Mouse (Mus musculus) heart, postnatal 0 days (tissue): Measurements from ENCODE around the gene Afap1. TPM values are rescaled to one million over a fixed set of nuclear protein-coding genes. Genes with fewer than 3 reads are reported as not detected.

ENCODE experiments used
- ATAC-seq: fragments of 200-750 bp; cut with Nextera tagmentation; 2 replicates; pipeline ENCODE4 v1.8.0; 2017; ENCODE audit warnings: low read depth, moderate number of reproducible peaks, moderate library complexity; ENCODE audit not compliant: insufficient read depth
- DNase-seq: peaks from one replicate; pipeline ENCODE4 v3.0.0-alpha.2; 2016; ENCODE audit warnings: low spot score
- H3K27ac ChIP-seq: fragments of 300-500 bp; sonication (generic); 2 replicates; pipeline ENCODE4 v1.5.1; 2014; ENCODE audit warnings: low read depth, mild to moderate bottlenecking
- H3K27me3 ChIP-seq: fragments of 300-500 bp; sonication (generic); 2 replicates; pipeline ENCODE4 v1.6.1; 2014; ENCODE audit warnings: low read length, mixed read lengths; ENCODE audit not compliant: control insufficient read depth, insufficient read depth
- H3K36me3 ChIP-seq: fragments of 300-500 bp; sonication (generic); replicated peaks from 2 replicates; pipeline ENCODE4 v1.6.1; 2014; ENCODE audit warnings: low read length, mixed read lengths; ENCODE audit not compliant: control insufficient read depth, insufficient read depth
- H3K4me1 ChIP-seq: fragments of 300-500 bp; sonication (generic); 2 replicates; pipeline ENCODE4 v1.6.1; 2014; ENCODE audit warnings: antibody characterized with exemption; ENCODE audit not compliant: control insufficient read depth, insufficient read depth
- H3K4me2 ChIP-seq: fragments of 300-500 bp; sonication (generic); 2 replicates; pipeline ENCODE4 v1.6.1; 2014; ENCODE audit warnings: low read depth, mild to moderate bottlenecking, low read length, moderate library complexity
- H3K4me3 ChIP-seq: fragments of 300-500 bp; sonication (generic); 2 replicates; pipeline ENCODE4 v1.5.1; 2014; ENCODE audit warnings: low read depth, low read length
- H3K9ac ChIP-seq: fragments of 300-500 bp; sonication (generic); replicated peaks from 2 replicates; pipeline ENCODE4 v1.6.1; 2014; ENCODE audit warnings: low read depth, low read length, mixed read lengths
- H3K9me3 ChIP-seq: fragments of 300-500 bp; sonication (generic); replicated peaks from 2 replicates; pipeline ENCODE4 v1.6.1; 2016; ENCODE audit warnings: low read length; ENCODE audit not compliant: control insufficient read depth
- CTCF ChIP-seq: IDR thresholded peaks from 2 replicates; pipeline ENCODE4 v1.5.1; 2016; ENCODE audit warnings: antibody characterized with exemption, control low read depth, low read depth
- EP300 ChIP-seq: IDR thresholded peaks from 2 replicates; pipeline ENCODE4 v1.6.1; 2016; ENCODE audit warnings: antibody characterized with exemption, low read depth
- WGBS: fragments of 180-500 bp; shearing (Covaris S2); extraction: QIAGEN DNeasy Blood & Tissue Kit; methylation state at CpG from one replicate; pipeline ENCODE4 v1.1.7; 2014; 5-methylcytosine and 5-hydroxymethylcytosine counted together
- polyA plus RNA-seq: library from polyadenylated mRNA; unstranded; fragments of >200 nt; fragmentation: Nextera tagmentation; extraction: Ambion mirVana; gene quantifications from 2 replicates; pipeline ENCODE4 v1.2.1, GENCODE M21; 2015
- total RNA-seq: library from RNA; depleted of rRNA; stranded (reverse); fragments of >200 nt; gene quantifications from 2 replicates; pipeline ENCODE4 v1.2.3, GENCODE M21; 2014; ENCODE audit warnings: low replicate concordance; rRNA removed

The Afap1 gene
- total RNA-seq: 25.9 and 30.3 TPM in 2 replicates
- 13.6 and 14.9 TPM in 2 replicates for polyA plus RNA-seq

DNA sequence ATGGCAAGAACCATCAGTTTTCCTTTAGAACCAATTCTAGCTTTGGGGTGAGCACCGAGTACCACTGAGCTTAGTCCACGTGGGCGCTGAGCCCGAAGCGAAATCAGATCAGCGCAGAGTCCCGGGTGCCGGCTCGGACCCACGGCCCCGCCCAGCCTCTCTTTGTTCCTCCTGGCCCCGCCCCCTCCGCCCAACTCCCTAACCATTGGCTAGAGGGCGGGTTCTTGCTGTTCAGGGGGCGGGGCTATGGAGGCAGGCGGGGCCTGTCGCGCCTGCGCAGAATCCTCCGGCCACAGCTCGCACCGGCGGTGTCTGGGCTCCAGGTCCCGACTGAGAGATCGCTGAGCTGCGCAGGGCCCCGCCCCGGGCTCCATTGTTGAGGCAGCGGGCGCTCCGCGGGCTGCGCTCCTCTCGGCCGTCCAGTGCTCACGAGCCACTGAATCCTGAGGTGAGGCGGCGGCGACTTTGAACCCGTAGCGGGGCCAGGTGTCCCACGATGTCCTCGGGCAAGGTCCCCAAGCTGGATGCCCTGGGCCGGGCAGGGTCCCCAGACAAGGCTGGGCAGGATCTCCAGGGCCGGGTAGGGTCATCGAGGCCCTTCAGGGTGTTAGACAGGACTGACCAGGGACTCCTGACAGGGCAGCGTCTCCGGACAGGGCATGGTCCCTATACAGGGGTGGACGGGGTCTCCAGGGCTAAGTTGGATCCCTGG lies at the start of gene Afap1:
Afap1 (plus strand) TSS at position 227 of the 712 bp plus-strand sequence.
- Histone ChIP-seq H3K27ac (peak within 1 kb of the TSS; percentile 79), H3K27me3 (0 out of 2 replicates have a peak, but pooled peaks cover 5% of the 10 kb centered on the region), H3K4me2 (peak within 1 kb of the TSS; percentile 95), H3K9me3 (no peaks in the 10 kb centered on the region), H3K4me1 (peaks cover 40% of the 10 kb centered on the region), H3K4me3 (peak within 1 kb of the TSS; percentile 70), H3K9ac (peak within 1 kb of the TSS; percentile 82), H3K36me3 (no peaks in the 10 kb centered on the region)
- under 1% methylated on average over 49 of the region's 49 CpGs for WGBS
- ATAC-seq (peak; percentile 95), DNase-seq (peak; percentile 99)
- TF ChIP-seq EP300: no peak
- TF ChIP-seq CTCF: no peak

DNA sequence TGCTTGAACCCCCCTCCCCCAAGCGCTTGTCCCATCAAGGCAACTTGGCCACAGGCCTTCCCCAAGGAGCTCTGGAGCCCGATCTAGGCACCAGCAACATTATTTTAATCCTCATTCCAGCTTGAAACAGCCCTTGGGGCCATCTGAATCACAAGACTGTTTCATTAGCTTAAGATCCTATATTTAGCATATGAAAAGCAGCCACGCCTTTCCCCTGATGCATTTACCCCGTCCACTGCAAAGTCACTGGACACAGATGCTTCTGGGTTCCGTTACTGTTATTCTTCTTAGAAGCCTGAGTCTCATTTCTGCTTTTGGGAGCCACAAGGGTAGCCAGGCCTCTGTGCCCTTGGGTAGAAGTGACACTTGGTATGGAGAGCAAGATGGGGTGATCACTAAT lies 41.6 kb upstream of the Afap1 start:
- TF ChIP-seq EP300 (no peak), CTCF (no peak)
- WGBS: 45% methylated on average over 5 of the region's 5 CpGs
- no peaks in the 10 kb centered on the region for H3K9me3 ChIP-seq
- H3K4me3 ChIP-seq: no peak overlapping the region
- no peaks in the 10 kb centered on the region for H3K36me3 ChIP-seq
- H3K27me3 ChIP-seq: no peaks in the 10 kb centered on the region
- no peak overlapping the region; the same call in 1 of the 2 replicates for H3K27ac ChIP-seq
- no peak overlapping the region for H3K9ac ChIP-seq
- ATAC-seq (no peak; the same call in 1 of the 2 replicates), DNase-seq (no peak)
- H3K4me2 ChIP-seq: no peak overlapping the region
- peaks cover 7% of the 10 kb centered on the region; the same call in 1 of the 2 replicates for H3K4me1 ChIP-seq

DNA sequence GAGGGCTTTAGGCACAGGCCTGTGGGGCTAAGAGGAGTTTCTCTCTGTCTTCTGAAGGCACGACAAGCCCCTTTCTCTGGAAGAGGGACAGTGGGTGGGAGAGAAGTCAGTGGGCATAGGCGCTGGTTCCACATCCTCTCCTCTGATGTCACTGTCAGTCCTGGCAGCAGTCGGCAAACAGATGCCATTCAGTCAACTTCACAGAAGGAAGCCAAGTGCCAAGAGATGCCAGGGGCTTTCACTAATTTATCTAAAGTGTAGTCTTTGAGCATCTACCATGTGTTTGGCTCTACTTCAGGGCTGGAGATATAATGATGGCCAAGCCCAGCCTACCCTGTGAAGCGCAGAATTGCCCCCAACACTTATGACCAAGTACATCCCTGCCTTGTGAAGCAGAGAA lies 39.7 kb upstream of the Afap1 start:
- H3K4me2 ChIP-seq: no peak overlapping the region
- H3K36me3 ChIP-seq: no peaks in the 10 kb centered on the region
- ATAC-seq (no peak), DNase-seq (no peak)
- no peak overlapping the region for H3K9ac ChIP-seq
- H3K27me3 ChIP-seq: no peaks in the 10 kb centered on the region
- WGBS: 87% methylated on average over 4 of the region's 4 CpGs
- H3K9me3 ChIP-seq: no peaks in the 10 kb centered on the region
- no peak for TF ChIP-seq CTCF
- TF ChIP-seq EP300: no peak
- peaks cover 7% of the 10 kb centered on the region; the same call in 1 of the 2 replicates for H3K4me1 ChIP-seq
- H3K4me3 ChIP-seq: no peak overlapping the region
- no peak overlapping the region for H3K27ac ChIP-seq

DNA sequence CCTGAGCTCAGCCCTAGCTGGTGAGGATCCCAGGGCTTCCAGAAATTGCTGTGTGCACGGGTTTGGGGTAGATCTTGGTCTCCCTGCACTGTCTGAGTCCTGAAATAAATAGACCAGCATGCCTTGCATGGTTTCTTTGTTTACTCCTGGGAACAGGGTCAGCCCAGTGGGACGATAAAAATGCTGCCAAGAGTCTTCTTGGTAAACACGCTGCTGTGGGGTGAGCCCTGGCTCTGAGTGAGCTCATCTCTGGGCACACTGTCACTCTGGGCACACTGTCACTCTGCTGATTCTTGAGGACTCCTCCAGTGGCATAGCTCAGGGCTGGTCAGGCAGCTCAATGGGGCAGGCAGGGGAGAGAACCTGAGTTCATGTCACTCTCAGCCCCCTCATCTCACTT lies 36.9 kb upstream of the Afap1 start:
- TF ChIP-seq CTCF: no peak
- TF ChIP-seq EP300: no peak
- Histone ChIP-seq H3K27me3 (no peaks in the 10 kb centered on the region), H3K9ac (no peak overlapping the region), H3K4me3 (no peak overlapping the region), H3K4me2 (no peak overlapping the region), H3K4me1 (peaks cover 3% of the 10 kb centered on the region; the same call in 1 of the 2 replicates), H3K36me3 (no peaks in the 10 kb centered on the region), H3K27ac (no peak overlapping the region), H3K9me3 (no peaks in the 10 kb centered on the region)
- ATAC-seq (no peak), DNase-seq (no peak)
- 35% methylated on average over 3 of the region's 3 CpGs for WGBS

DNA sequence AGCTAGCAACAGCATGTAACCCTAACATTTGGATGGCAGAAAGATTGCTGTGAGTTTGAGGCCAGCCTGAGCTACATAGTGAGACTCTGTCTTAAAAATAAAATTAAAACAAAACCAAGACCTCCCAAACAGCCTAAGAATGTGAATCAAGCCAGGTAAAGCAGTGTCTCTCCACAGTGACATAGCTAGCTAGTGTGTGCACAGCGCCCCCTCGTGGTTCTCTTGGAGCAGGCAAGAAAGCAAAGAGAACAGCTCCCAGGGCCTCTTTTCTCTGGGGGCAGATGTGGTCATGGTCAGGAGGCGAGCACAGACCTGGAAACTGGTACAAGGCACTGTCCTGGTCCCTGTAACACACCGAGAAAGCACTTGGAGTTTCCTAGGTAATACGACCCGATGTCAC lies 35.0 kb upstream of the Afap1 start:
- no peak overlapping the region for H3K4me2 ChIP-seq
- no peak for TF ChIP-seq EP300
- peak; percentile 95 for TF ChIP-seq CTCF
- no peaks in the 10 kb centered on the region for H3K9me3 ChIP-seq
- H3K27me3 ChIP-seq: no peaks in the 10 kb centered on the region
- no peak overlapping the region for H3K4me3 ChIP-seq
- 22% methylated on average over 6 of the region's 6 CpGs for WGBS
- ATAC-seq: peak; percentile 66; the same call in 1 of the 2 replicates
- H3K27ac ChIP-seq: no peak overlapping the region
- H3K4me1 ChIP-seq: no peaks in the 10 kb centered on the region
- DNase-seq: peak; percentile 61
- no peak overlapping the region for H3K9ac ChIP-seq
- H3K36me3 ChIP-seq: no peaks in the 10 kb centered on the region
